Comparison of ENCODE assay signal across 10 mouse cellular contexts in genomic region chr4:21990580-21991235, GRCm38 (mm10). TPM values are rescaled to one million over a fixed set of nuclear protein-coding genes. Genes with fewer than 3 reads are reported as not detected.
DNase-seq lines count a peak whose midpoint lies in the region; ATAC-seq and TF ChIP-seq lines count a peak whose summit lies in the region.
"Had no signal": no experiment of that assay in that cellular context is flagged by ENCODE, and none has a peak within 500 bp of the region (broad histone marks: within the 10 kb centered on the region; RNA-seq: fewer than 3 reads in every experiment).

No protein-coding gene starts in this region.

- TF ChIP-seq EP300 in liver, embryonic 14.5 days (IDR thresholded peaks at IDR 0.05; ENCODE audit: low read depth) = no peak

- intact Hi-C loops in left cerebral cortex, postnatal 25 days (cut with DNase I) = loop anchor here (2.0 to 5.0 kb wide), 3 partner anchors 38 to 144 kb away; partner anchors contain the start of genes Coq3 and Pnisr

- no peak overlapping the region for H3K4me2 ChIP-seq in liver, embryonic 14.5 days (ENCODE audit: low read depth)
- no peak overlapping the region for H3K4me2 ChIP-seq in liver, embryonic 11.5 days
- H3K4me2 ChIP-seq in embryonic facial prominence, embryonic 14.5 days (ENCODE audit: low read depth, low read length) = no peak overlapping the region
- H3K4me2 ChIP-seq: heart, embryonic 13.5 days; limb, embryonic 15.5 days had no signal

- H3K27ac ChIP-seq in liver, embryonic 14.5 days = no peak overlapping the region
- H3K27ac ChIP-seq in liver, embryonic 11.5 days (ENCODE audit: low read depth, low read length) = no peak overlapping the region
- H3K27ac ChIP-seq in embryonic facial prominence, embryonic 14.5 days (replicated peaks; ENCODE audit: low read depth, low read length) = no peak overlapping the region
- H3K27ac ChIP-seq: heart, embryonic 13.5 days; limb, embryonic 15.5 days had no signal

- no peak overlapping the region for H3K9ac ChIP-seq in liver, embryonic 14.5 days (replicated peaks)
- H3K9ac ChIP-seq in liver, embryonic 11.5 days (ENCODE audit: low read depth, low read length) = no peak overlapping the region
- no peak overlapping the region for H3K9ac ChIP-seq in embryonic facial prominence, embryonic 14.5 days (ENCODE audit: low read depth, low read length)
- H3K9ac ChIP-seq: heart, embryonic 13.5 days; limb, embryonic 15.5 days had no signal

- TF ChIP-seq CTCF in liver, embryonic 14.5 days (IDR thresholded peaks at IDR 0.05; ENCODE audit: low read depth) = peak; percentile 20; the same call in 1 of the 2 replicates

- no peaks in the 10 kb centered on the region for H3K36me3 ChIP-seq in liver, embryonic 14.5 days (replicated peaks; ENCODE audit: control insufficient read depth, insufficient read depth, low read depth)
- no peaks in the 10 kb centered on the region for H3K36me3 ChIP-seq in liver, embryonic 11.5 days (ENCODE audit: control insufficient read depth, insufficient read depth, low read length)
- H3K36me3 ChIP-seq in embryonic facial prominence, embryonic 14.5 days (ENCODE audit: control insufficient read depth, insufficient read depth, low read length) = peaks cover 16% of the 10 kb centered on the region; the same call in 1 of the 2 replicates

- H3K4me1 ChIP-seq in liver, embryonic 14.5 days (replicated peaks; ENCODE audit: control insufficient read depth in 2 of 2, insufficient read depth in 2 of 2, low read length in 1 of 2) = no peaks in the 10 kb centered on the region
- no peaks in the 10 kb centered on the region for H3K4me1 ChIP-seq in liver, embryonic 11.5 days (replicated peaks; ENCODE audit: control insufficient read depth, insufficient read depth, low read length)
- H3K4me1 ChIP-seq in embryonic facial prominence, embryonic 14.5 days (ENCODE audit: control insufficient read depth, insufficient read depth, low read length) = no peaks in the 10 kb centered on the region
- H3K4me1 ChIP-seq: heart, embryonic 13.5 days; limb, embryonic 15.5 days had no signal

- no peaks in the 10 kb centered on the region for H3K27me3 ChIP-seq in liver, embryonic 14.5 days (ENCODE audit: control insufficient read depth, insufficient read depth, low read length)
- H3K27me3 ChIP-seq in liver, embryonic 11.5 days (replicated peaks; ENCODE audit: control insufficient read depth, insufficient read depth, low read length) = no peaks in the 10 kb centered on the region
- H3K27me3 ChIP-seq in embryonic facial prominence, embryonic 14.5 days (replicated peaks; ENCODE audit: control insufficient read depth, insufficient read depth, low read length) = no peaks in the 10 kb centered on the region
- H3K27me3 ChIP-seq: heart, embryonic 13.5 days; limb, embryonic 15.5 days had no signal

- H3K4me3 ChIP-seq in liver, embryonic 14.5 days (ENCODE audit: insufficient read depth in 1 of 2, low read depth in 2 of 2, low read length in 2 of 2) = no peak overlapping the region
- no peak overlapping the region for H3K4me3 ChIP-seq in liver, embryonic 11.5 days (ENCODE audit: low read depth, low read length)
- H3K4me3 ChIP-seq in embryonic facial prominence, embryonic 14.5 days (ENCODE audit: low read depth, low read length) = no peak overlapping the region
- H3K4me3 ChIP-seq: heart, embryonic 13.5 days; limb, embryonic 15.5 days had no signal

- DNase-seq in liver, embryonic 14.5 days (ENCODE audit: low read depth in 3 of 3, low spot score in 3 of 3) = peak in 1 of 3 experiments; percentile 1
- DNase-seq in liver, embryonic 11.5 days (ENCODE audit: low spot score) = no peak
- peak; percentile 5 for DNase-seq in Muller cell, postnatal 12 days (ENCODE audit: inconsistent ontology term)
- DNase-seq in embryonic facial prominence, embryonic 14.5 days (ENCODE audit: low spot score) = peak; percentile 50
- DNase-seq in naive thymus-derived CD4-positive, alpha-beta T cell, adult 2 months (ENCODE audit: low read depth) = peak; percentile 20
- no peak for DNase-seq in urinary bladder, postnatal 36 days (ENCODE audit: low spot score in 2 of 2)
- DNase-seq in kidney, adult 8-10 months = no peak
- no peak for DNase-seq in left cerebral cortex, postnatal 25 days (ENCODE audit: low spot score in 2 of 2)

- 24% methylated on average over 3 of the region's 3 CpGs for whole genome bisulfite sequencing in liver, embryonic 14.5 days (ENCODE audit: insufficient replicate concordance)
- 31% methylated on average over 3 of the region's 3 CpGs for WGBS in liver, embryonic 11.5 days
- WGBS in embryonic facial prominence, embryonic 14.5 days = 41% methylated on average over 3 of the region's 3 CpGs

- H3K9me3 ChIP-seq in liver, embryonic 14.5 days (ENCODE audit: control insufficient read depth, low read length) = no peaks in the 10 kb centered on the region
- no peaks in the 10 kb centered on the region for H3K9me3 ChIP-seq in liver, embryonic 11.5 days (ENCODE audit: control insufficient read depth, low read length)
- no peaks in the 10 kb centered on the region for H3K9me3 ChIP-seq in embryonic facial prominence, embryonic 14.5 days (ENCODE audit: control insufficient read depth, low read length)
- H3K9me3 ChIP-seq: heart, embryonic 13.5 days; limb, embryonic 15.5 days had no signal

- no peak for ATAC-seq in liver, embryonic 14.5 days (ENCODE audit: insufficient read depth)
- no peak for ATAC-seq in liver, embryonic 11.5 days (replicated peaks; ENCODE audit: low FRiP score)
- ATAC-seq in embryonic facial prominence, embryonic 14.5 days (ENCODE audit: low read depth) = no peak

RNA-seq across cellular contexts. Expression of gene Faxc, which starts 59.6 kb away (rescaled TPM):
- polyA plus RNA-seq in liver, embryonic 14.5 days (2012; rRNA removed) = 0.07 and 0.09 TPM in 2 replicates
- 0.11 TPM in 1 of 2 replicates, not detected in the other for polyA plus RNA-seq in liver, embryonic 14.5 days (2014; fragmentation: Nextera tagmentation; extraction: Ambion mirVana)
- 1.4 and 1.8 TPM in 2 replicates for polyA plus RNA-seq in liver, embryonic 11.5 days (2014; fragmentation: Nextera tagmentation; extraction: Ambion mirVana)
- 8.1 and 8.7 TPM in 2 replicates for polyA plus RNA-seq in embryonic facial prominence, embryonic 14.5 days (2014; fragmentation: Nextera tagmentation; extraction: Ambion mirVana)
- 10 to 100 TPM; 71.4 to 74.6 TPM for total RNA-seq in left cerebral cortex, postnatal 25 days (2021)

Comparison
In these comparisons a context has a peak if more than half of its experiments do, and no peak if none do; other contexts are left out.
1. DNase-seq: peak in Muller cell, postnatal 12 days (single experiment), embryonic facial prominence, embryonic 14.5 days (single experiment) and naive thymus-derived CD4-positive, alpha-beta T cell, adult 2 months (single experiment); none in liver, embryonic 11.5 days (single experiment), urinary bladder, postnatal 36 days (0 of 2), kidney, adult 8-10 months (0 of 2) and left cerebral cortex, postnatal 25 days (0 of 2).